Mouse (Mus musculus): ENCODE results near the gene Mfge8.

GRCm38 (mm10) chr7:79149522-79149921, 662 bp upstream of the Mfge8 start:
- TF ChIP-seq POLR2A (IDR thresholded peaks at IDR 0.05; ENCODE audit: control insufficient read depth in 1 of 2, insufficient read depth in 1 of 2, low read depth in 1 of 2, low read length in 2 of 2, poor library complexity in 1 of 2) (no peak), CTCF (IDR thresholded peaks at IDR 0.05 in 2 of 3, conservative IDR thresholded peaks at IDR 0.05 in 1 of 3; ENCODE audit: control insufficient read depth in 1 of 3, insufficient read depth in 1 of 3, low read depth in 2 of 3, low read length in 3 of 3, poor library complexity in 1 of 3, severe bottlenecking in 1 of 3) (no peak), RAD21 (IDR thresholded peaks at IDR 0.05; ENCODE audit: low read depth, low read length) (no peak), KAT2A (conservative IDR thresholded peaks at IDR 0.05; ENCODE audit: low read depth, low read length) (no peak), POLR2AphosphoS2 (IDR thresholded peaks at IDR 0.05; ENCODE audit: low read length) (no peak), UBTF (IDR thresholded peaks at IDR 0.05; ENCODE audit: borderline replicate concordance, insufficient read depth, low read depth, low read length) (no peak)

Data from MEL (cell line).